Mouse (Mus musculus) ovary, postnatal 36 days (tissue): ENCODE results near the gene Tnrc6c.
"Not testable (repeated sequence)": the region's sequence is repeated elsewhere in the genome, so short reads cannot be mapped to it uniquely, and the experiment has no call there.

Experiments used
- DNase-seq: peaks from one replicate; pipeline ENCODE4 v3.0.0; 2022; ENCODE audit warnings: low spot score, mixed read lengths

Tnrc6c gene

DNA sequence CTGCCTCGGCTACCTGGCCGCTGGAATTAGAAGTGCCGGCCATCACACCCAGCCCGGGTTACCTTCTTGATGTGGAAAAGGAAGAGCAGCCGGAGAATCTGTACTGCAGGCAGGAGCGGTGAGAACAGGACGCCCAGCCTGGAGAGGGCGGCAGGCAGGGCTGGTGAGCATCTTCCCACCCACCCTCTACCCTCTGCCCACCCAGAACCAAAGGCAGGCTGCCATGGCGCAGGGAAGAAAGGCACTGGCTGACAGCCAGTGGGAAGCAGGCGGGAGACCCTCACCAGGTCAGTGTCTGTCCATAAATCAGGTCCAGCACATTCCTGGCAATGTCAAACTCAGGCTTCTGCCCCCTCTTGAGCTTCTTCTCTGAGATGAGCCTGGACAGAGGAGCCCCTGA lies 116.3 kb downstream of the Tnrc6c start:
- DNase-seq = no peak

- DNase-seq = no peak
These were observed 118.3 kb downstream of the Tnrc6c start for GRCm38 (mm10) chr11:117772352-117772751.

DNA sequence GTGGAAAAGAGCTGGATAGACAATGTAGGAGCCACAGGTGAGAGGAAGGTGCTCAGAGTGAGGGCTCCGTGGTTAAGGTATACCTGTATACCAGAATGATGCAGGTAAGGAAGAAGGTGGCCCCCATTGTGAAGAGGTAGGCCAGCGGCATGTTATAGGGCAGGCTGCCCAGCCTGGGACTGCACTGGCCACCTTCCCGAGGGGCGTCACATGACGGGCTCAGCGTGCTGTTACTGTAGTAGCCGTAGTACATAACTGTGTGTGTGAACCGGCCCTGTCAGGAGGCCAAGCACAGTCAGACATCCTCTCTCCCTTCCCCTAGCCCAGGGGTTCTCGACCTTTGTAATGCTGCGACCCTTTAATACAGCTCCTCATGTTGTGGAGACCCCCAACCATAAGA lies 120.8 kb downstream of the Tnrc6c start:
- no peak for DNase-seq

DNA sequence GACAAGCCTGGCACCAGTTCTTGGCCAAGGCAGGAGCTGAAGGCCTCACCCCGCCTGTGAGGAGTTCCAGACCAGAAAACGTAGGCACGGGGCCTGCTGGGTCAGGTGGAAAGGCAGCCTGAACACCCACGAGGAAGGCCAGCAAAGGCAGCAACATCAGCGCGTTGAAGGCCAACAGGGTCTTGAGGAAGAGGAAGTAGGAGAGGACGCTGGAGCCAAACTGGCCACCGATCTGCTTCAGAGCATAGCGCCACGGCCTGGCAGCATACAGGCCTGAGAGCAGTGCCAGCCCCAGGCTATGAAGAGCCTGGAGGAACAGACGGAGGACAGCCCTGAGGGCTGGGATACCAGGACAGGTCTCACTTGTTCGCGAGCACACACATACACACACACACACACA lies 121.5 kb downstream of the Tnrc6c start:
- no peak for DNase-seq

GRCm38 (mm10) chr11:117776085-117776792 lies 122.2 kb downstream of the Tnrc6c start:
- peak; percentile 34 for DNase-seq

- DNase-seq = no peak
These were observed 123.0 kb downstream of the Tnrc6c start for GRCm38 (mm10) chr11:117777111-117777510.

DNA sequence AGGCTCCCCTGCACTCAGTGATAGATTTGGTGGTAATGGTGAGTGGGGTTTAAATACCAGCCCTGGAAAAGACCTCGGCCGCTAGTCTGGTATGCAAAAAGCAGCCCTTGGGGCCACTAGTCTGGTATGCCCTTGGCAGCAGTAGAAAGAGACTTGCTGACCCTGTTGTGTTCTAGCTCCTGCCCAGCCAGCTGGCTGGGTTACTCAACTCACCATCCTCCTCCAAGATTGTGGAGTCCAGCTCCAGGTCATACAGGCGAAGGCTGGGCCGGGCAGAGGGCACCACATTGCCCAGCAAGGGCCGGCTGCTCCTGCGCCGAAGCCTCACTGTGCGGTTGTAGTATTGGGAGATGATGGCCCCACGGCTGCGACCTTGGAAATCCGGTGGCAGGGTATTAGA lies 123.9 kb downstream of the Tnrc6c start:
- DNase-seq = peak; percentile 34

GRCm38 (mm10) chr11:117778851-117779433 lies 124.9 kb downstream of the Tnrc6c start:
- peak; percentile 28 for DNase-seq

GRCm38 (mm10) chr11:117779434-117780198 lies 125.5 kb downstream of the Tnrc6c start:
- DNase-seq = peak; percentile 75

DNA sequence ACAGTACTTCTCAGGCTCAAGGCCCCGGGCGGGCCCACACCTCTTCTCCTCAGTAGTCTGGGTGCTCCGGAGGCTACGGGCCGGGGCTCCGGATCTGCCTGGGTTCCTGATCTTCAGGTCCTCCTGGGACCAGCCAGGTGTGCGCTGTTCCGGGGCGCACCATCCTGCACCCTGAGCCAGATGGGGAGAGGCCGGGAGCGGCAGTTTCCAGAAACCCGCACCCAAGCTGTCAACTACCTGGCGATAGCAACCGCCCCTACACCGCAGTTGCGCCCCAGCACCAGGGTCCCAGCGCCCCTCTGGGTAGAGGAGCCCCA lies 126.1 kb downstream of the Tnrc6c start:
- no peak for DNase-seq

- peak; percentile 84 for DNase-seq
These were observed 126.6 kb downstream of the Tnrc6c start for GRCm38 (mm10) chr11:117780582-117781111.

- DNase-seq = peak; percentile 64
These were observed 127.2 kb downstream of the Tnrc6c start for GRCm38 (mm10) chr11:117781199-117781821.

- no peak for DNase-seq
These were observed 128.1 kb downstream of the Tnrc6c start, which contains the start of the genes Tmc8 and Tmc6 for GRCm38 (mm10) chr11:117781993-117782704. TSS of gene Tmc8 (plus strand) at chr11:117782076. TSS of gene Tmc6 (minus strand) at chr11:117782198.

DNA sequence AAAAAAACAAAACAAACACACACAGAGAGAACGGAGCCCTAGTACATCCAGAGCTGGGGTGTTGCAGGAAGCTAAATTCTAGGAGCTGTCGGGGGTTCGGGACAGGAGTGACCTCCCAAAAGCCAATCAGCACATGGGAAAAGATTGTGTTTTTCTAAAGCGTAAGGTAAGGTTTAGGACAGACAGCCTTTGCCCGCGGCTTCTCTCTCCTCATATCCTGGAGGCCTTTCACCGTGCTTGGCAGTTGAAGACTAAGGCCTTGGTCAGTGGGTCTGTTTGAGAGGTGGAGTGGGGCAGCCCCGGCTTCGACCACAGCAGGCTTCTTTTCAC lies 128.6 kb downstream of the Tnrc6c start:
- DNase-seq = no peak

GRCm38 (mm10) chr11:117783089-117783488 lies 129.0 kb downstream of the Tnrc6c start:
- DNase-seq = peak; percentile 49

GRCm38 (mm10) chr11:117783683-117784309 lies 129.7 kb downstream of the Tnrc6c start:
- DNase-seq = no peak

- peak; percentile 60 for DNase-seq
These were observed 132.2 kb downstream of the Tnrc6c start for GRCm38 (mm10) chr11:117786294-117786693.

DNA sequence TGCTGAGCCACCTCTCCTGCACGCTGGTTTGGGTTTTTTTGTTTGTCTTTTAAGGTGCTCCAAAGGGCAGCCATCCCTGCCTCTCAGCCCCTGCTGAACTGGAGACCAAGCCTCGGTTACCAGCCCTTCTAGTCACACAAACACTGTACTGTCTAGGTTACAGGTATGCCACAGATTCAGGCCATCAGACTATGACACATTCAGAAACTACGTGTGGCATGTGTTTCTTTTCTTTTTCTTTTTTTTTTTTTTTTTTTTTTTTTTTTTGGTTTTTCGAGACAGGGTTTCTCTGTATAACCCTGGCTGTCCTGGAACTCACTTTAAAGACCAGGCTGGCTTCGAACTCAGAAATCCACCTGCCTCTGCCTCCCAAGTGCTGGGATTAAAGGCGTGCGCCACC lies 134.4 kb downstream of the Tnrc6c start:
- not testable (repeated sequence) for DNase-seq

- peak; percentile 69 for DNase-seq
These were observed 136.2 kb downstream of the Tnrc6c start for GRCm38 (mm10) chr11:117790286-117790685.

- DNase-seq = no peak
These were observed 136.8 kb downstream of the Tnrc6c start for GRCm38 (mm10) chr11:117790703-117791440.

DNA sequence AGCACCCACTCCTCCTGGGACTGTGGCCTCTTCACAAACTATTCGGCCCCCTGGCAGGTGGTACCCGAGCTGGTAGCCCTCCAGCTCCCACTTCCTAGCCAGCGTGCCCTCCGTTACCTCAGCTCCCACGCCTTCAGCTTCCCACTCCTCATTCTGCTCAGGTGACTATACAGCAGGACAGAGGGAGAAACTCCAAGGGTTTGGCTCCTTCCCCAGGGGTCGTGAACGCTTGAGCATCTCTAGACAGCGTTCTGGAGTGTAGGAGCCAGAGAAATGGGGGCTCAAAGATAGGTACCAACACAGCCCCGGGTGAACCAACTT lies 137.3 kb downstream of the Tnrc6c start:
- DNase-seq = no peak
